Mouse (Mus musculus) hindbrain, embryonic 10.5 days (tissue): ENCODE results near the gene Tpte. TPM values are rescaled to one million over a fixed set of nuclear protein-coding genes. Genes with fewer than 3 reads are reported as not detected.

Experiments used
- DNase-seq: peaks from one replicate; pipeline ENCODE4 v3.0.0-alpha.2; 2017; ENCODE audit warnings: low spot score
- H3K27ac ChIP-seq: fragments of 300-500 bp; sonication (generic); 2 replicates; pipeline ENCODE4 v1.5.1; 2016; ENCODE audit warnings: mild to moderate bottlenecking, moderate library complexity
- H3K27me3 ChIP-seq: fragments of 300-500 bp; sonication (generic); 2 replicates; pipeline ENCODE4 v1.6.1; 2016; ENCODE audit warnings: mild to moderate bottlenecking; ENCODE audit not compliant: poor library complexity, insufficient read depth, severe bottlenecking
- H3K36me3 ChIP-seq: fragments of 300-500 bp; sonication (generic); 2 replicates; pipeline ENCODE4 v1.6.1; 2016; ENCODE audit warnings: mild to moderate bottlenecking, moderate library complexity
- H3K4me1 ChIP-seq: fragments of 300-500 bp; sonication (generic); replicated peaks from 2 replicates; pipeline ENCODE4 v1.6.1; 2016; ENCODE audit warnings: mild to moderate bottlenecking
- H3K4me3 ChIP-seq: fragments of 300-500 bp; sonication (generic); 2 replicates; pipeline ENCODE4 v1.5.1; 2016; ENCODE audit warnings: mild to moderate bottlenecking, moderate library complexity
- H3K9me3 ChIP-seq: fragments of 300-500 bp; sonication (generic); 2 replicates; pipeline ENCODE4 v1.6.1; 2016; ENCODE audit warnings: mild to moderate bottlenecking, moderate library complexity
- WGBS: fragments of 180-500 bp; shearing (Covaris S2); methylation state at CpG from one replicate; pipeline ENCODE4 v1.1.7; 2016; 5-methylcytosine and 5-hydroxymethylcytosine counted together
- polyA plus RNA-seq: library from polyadenylated mRNA; unstranded; fragments of >200 nt; fragmentation: Nextera tagmentation; extraction: Ambion mirVana; gene quantifications from 2 replicates; pipeline ENCODE4 v1.2.1, GENCODE M21; 2016

Tpte gene
- not detected in 2 replicates for polyA plus RNA-seq

GRCm38 (mm10) chr8:22282999-22283491 lies at the start of gene Tpte:
Gene Tpte (plus strand): TSS chr8:22283441.
- Histone ChIP-seq H3K4me1 (no peaks in the 10 kb centered on the region), H3K4me3 (no peak within 1 kb of the TSS), H3K36me3 (no peaks in the 10 kb centered on the region), H3K27me3 (no peaks in the 10 kb centered on the region), H3K27ac (no peak within 1 kb of the TSS), H3K9me3 (no peaks in the 10 kb centered on the region)
- WGBS, result 77% methylated on average over 2 of the region's 2 CpGs
- no peak for DNase-seq

DNA sequence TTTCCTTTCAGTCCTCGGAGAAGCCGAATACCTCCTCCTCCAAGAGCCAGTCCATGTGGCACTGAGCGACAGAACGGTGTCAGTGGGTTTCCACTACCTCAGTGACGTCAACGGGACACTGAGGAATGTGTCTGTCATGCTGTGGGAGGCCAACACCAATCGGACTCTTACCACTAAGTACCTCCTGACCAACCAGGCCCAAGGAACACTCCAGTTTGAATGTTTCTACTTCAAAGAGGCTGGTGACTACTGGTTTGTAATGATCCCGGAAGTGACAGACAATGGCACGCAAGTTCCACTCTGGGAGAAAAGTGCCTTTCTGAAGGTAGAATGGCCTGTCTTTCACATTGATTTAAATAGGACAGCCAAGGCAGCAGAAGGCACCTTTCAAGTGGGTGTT lies 40.3 kb upstream of the Tpte start:
- Histone ChIP-seq H3K9me3 (no peaks in the 10 kb centered on the region), H3K27me3 (no peaks in the 10 kb centered on the region)
- 91% methylated on average over 9 of the region's 9 CpGs for WGBS

GRCm38 (mm10) chr8:22245663-22246062 lies 37.6 kb upstream of the Tpte start:
- WGBS, result 86% methylated on average over 1 of the region's 1 CpGs
- H3K4me3 ChIP-seq, result no peak overlapping the region

More for the DNA sequence above, 40.3 kb upstream of the Tpte start:
- Histone ChIP-seq H3K27ac (no peak overlapping the region), H3K4me3 (no peak overlapping the region), H3K4me1 (no peaks in the 10 kb centered on the region), H3K36me3 (no peaks in the 10 kb centered on the region)
- DNase-seq, result no peak

DNA sequence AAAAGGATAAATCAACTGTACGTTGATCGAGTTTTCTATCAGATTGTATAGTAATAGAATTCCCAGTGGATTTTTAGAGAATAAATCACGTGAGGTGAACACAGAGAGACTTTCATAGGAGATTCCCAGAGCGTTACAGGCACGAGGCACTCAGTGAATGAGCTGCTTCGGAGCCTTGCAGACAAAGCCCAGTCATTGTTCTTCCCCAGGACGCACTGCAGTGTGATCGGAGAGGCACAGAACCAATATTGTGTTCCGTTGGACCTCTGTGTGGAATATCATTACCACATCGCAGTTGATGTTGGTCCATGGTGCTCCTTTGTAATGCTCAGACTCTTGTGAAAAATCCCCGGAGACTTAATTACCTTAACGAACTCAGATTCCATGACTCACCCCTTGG lies 35.3 kb upstream of the Tpte start:
- no peaks in the 10 kb centered on the region for H3K27me3 ChIP-seq
- no peak overlapping the region for H3K27ac ChIP-seq
- no peaks in the 10 kb centered on the region for H3K9me3 ChIP-seq
- H3K36me3 ChIP-seq, result no peaks in the 10 kb centered on the region
- WGBS, result 74% methylated on average over 12 of the region's 12 CpGs
- no peaks in the 10 kb centered on the region for H3K4me1 ChIP-seq
- DNase-seq, result no peak
- no peak overlapping the region for H3K4me3 ChIP-seq

More at GRCm38 (mm10) chr8:22245663-22246062, 37.6 kb upstream of the Tpte start:
- Histone ChIP-seq H3K27me3 (no peaks in the 10 kb centered on the region), H3K4me1 (no peaks in the 10 kb centered on the region), H3K27ac (no peak overlapping the region), H3K9me3 (no peaks in the 10 kb centered on the region), H3K36me3 (no peaks in the 10 kb centered on the region)
- no peak for DNase-seq

DNA sequence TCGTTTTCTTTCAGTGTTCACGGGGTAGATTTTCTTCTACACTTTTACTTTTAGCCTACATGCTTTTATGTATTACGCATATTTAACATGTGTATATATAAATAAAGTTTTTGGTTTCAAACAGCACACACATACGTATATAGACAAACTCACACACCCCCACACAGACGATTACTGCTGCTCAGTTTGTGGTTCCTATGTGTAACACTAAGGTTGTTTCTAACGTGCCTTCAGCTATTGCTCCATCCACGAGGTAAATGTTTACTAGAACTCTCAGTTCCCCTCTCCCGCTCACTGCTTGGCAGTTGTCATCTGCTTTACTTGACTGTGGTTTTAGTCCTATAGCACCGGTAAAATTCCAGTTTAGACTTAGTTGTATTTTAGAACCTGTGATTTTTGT lies 34.2 kb upstream of the Tpte start:
- no peak for DNase-seq
- WGBS, result 88% methylated on average over 9 of the region's 9 CpGs
- no peaks in the 10 kb centered on the region for H3K4me1 ChIP-seq

GRCm38 (mm10) chr8:22258946-22259450 lies 24.2 kb upstream of the Tpte start:
- DNase-seq, result no peak
- H3K9me3 ChIP-seq, result peaks cover 9% of the 10 kb centered on the region
- WGBS, result 82% methylated on average over 18 of the region's 18 CpGs
- H3K36me3 ChIP-seq, result peaks cover 9% of the 10 kb centered on the region; the same call in 1 of the 2 replicates
- H3K4me3 ChIP-seq, result no peak overlapping the region
- no peaks in the 10 kb centered on the region for H3K27me3 ChIP-seq
- H3K4me1 ChIP-seq, result 0 out of 2 replicates have a peak, but pooled peaks cover 6% of the 10 kb centered on the region
- H3K27ac ChIP-seq, result no peak overlapping the region

More for the DNA sequence above, 34.2 kb upstream of the Tpte start:
- H3K9me3 ChIP-seq, result no peaks in the 10 kb centered on the region
- H3K27me3 ChIP-seq, result no peaks in the 10 kb centered on the region
- no peak overlapping the region for H3K4me3 ChIP-seq
- H3K27ac ChIP-seq, result no peak overlapping the region
- H3K36me3 ChIP-seq, result no peaks in the 10 kb centered on the region

DNA sequence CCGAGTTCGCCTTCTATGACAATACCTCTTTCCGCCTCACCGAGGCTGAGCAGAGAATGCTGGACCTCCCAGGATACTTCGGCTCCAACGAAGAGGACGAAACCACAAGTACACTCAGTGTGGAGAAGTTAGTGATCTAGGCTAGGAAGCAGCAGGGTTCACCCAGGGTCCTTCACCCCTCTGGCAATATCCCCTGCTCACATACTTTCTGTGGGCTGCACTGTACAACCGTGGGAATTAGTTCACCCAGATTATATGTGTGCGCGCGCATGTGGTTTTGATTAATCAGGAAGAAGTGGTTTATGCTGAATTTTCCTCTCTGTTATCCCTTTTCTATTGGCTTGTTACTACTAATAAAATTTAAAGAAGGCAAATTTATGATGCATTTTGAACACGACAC lies 23.7 kb upstream of the Tpte start:
- no peak for DNase-seq
- H3K4me1 ChIP-seq, result 0 out of 2 replicates have a peak, but pooled peaks cover 6% of the 10 kb centered on the region
- H3K36me3 ChIP-seq, result peaks cover 9% of the 10 kb centered on the region; the same call in 1 of the 2 replicates
- peaks cover 9% of the 10 kb centered on the region for H3K9me3 ChIP-seq
- H3K27me3 ChIP-seq, result no peaks in the 10 kb centered on the region
- H3K4me3 ChIP-seq, result no peak overlapping the region
- WGBS, result 68% methylated on average over 12 of the region's 12 CpGs
- H3K27ac ChIP-seq, result no peak overlapping the region

DNA sequence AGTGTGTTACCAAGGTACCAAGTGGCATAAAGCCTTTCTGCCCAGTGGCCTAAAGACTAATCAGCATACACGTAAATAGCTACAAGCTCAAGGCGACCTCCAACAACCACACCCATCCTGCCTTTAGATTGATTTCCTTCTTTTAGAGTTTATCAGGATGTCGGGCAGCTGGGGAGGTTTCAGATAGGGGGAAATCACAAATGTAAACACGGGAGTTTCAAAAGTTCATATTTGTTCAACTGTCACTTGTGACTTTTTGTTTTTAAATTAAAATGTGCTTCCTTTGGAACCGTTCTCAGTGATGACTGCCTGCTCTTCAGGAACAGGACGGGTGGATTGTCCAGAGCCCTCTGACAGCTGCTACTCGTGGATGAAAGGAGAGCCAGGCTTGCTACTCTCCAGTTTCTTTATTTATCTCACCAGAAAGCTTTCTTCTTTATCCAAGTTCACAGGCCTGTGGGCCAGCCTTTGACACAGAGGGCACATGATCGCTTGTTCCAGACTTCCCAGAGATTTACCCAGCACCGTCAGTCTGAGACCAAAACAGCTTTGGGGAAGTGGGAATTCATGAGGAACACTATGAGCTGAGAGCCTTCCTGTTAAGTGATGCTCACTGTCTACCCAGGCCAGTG lies 23.0 kb upstream of the Tpte start:
- 60% methylated on average over 9 of the region's 9 CpGs for WGBS
- Histone ChIP-seq H3K36me3 (peaks cover 9% of the 10 kb centered on the region; the same call in 1 of the 2 replicates), H3K4me1 (0 out of 2 replicates have a peak, but pooled peaks cover 6% of the 10 kb centered on the region), H3K4me3 (no peak overlapping the region), H3K9me3 (peaks cover 9% of the 10 kb centered on the region), H3K27ac (no peak overlapping the region), H3K27me3 (no peaks in the 10 kb centered on the region)
- DNase-seq, result no peak

- Histone ChIP-seq H3K27me3 (no peaks in the 10 kb centered on the region), H3K9me3 (peaks cover 9% of the 10 kb centered on the region), H3K4me3 (no peak overlapping the region), H3K36me3 (peaks cover 9% of the 10 kb centered on the region; the same call in 1 of the 2 replicates), H3K4me1 (0 out of 2 replicates have a peak, but pooled peaks cover 6% of the 10 kb centered on the region), H3K27ac (no peak overlapping the region)
- DNase-seq, result no peak
- WGBS, result 90% methylated on average over 3 of the region's 3 CpGs
Measured at GRCm38 (mm10) chr8:22262267-22262666, 21.0 kb upstream of the Tpte start.

- Histone ChIP-seq H3K27me3 (no peaks in the 10 kb centered on the region), H3K36me3 (no peaks in the 10 kb centered on the region), H3K4me3 (no peak overlapping the region), H3K9me3 (no peaks in the 10 kb centered on the region), H3K27ac (no peak overlapping the region), H3K4me1 (0 out of 2 replicates have a peak, but pooled peaks cover 6% of the 10 kb centered on the region)
- no peak for DNase-seq
- 83% methylated on average over 6 of the region's 6 CpGs for WGBS
Measured at GRCm38 (mm10) chr8:22264292-22264691, 18.9 kb upstream of the Tpte start.

- H3K36me3 ChIP-seq, result no peaks in the 10 kb centered on the region
- H3K27ac ChIP-seq, result no peak overlapping the region
- no peaks in the 10 kb centered on the region for H3K9me3 ChIP-seq
- no peak for DNase-seq
- no peak overlapping the region for H3K4me3 ChIP-seq
- H3K27me3 ChIP-seq, result no peaks in the 10 kb centered on the region
- 88% methylated on average over 6 of the region's 6 CpGs for WGBS
- 0 out of 2 replicates have a peak, but pooled peaks cover 6% of the 10 kb centered on the region for H3K4me1 ChIP-seq
Measured at GRCm38 (mm10) chr8:22264787-22265186, 18.5 kb upstream of the Tpte start.

GRCm38 (mm10) chr8:22265194-22265593 lies 18.0 kb upstream of the Tpte start:
- WGBS, result 89% methylated on average over 1 of the region's 1 CpGs
- H3K27me3 ChIP-seq, result no peaks in the 10 kb centered on the region
- 0 out of 2 replicates have a peak, but pooled peaks cover 6% of the 10 kb centered on the region for H3K4me1 ChIP-seq
- H3K9me3 ChIP-seq, result no peaks in the 10 kb centered on the region
- no peaks in the 10 kb centered on the region for H3K36me3 ChIP-seq
- no peak for DNase-seq
- no peak overlapping the region for H3K4me3 ChIP-seq
- H3K27ac ChIP-seq, result no peak overlapping the region

DNA sequence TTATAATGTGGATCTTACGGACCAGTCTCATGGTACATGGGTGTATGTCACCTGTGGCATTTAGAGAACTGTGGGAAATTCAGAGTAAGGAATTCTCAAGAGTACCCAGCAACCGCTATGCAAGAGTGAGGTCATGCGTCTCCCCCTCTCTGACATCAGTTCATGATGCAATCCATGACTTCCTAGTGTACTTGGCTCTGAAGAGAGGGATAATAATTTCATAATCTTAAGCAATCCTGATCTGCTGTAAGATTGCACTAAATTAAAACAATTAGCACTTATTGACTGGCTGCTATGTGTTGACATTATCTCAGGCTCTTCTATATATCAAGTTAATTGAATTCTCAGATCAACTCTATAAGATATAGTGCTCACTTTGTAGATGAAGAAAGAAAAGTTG lies 16.4 kb upstream of the Tpte start:
- no peak overlapping the region for H3K27ac ChIP-seq
- H3K4me1 ChIP-seq, result 0 out of 2 replicates have a peak, but pooled peaks cover 6% of the 10 kb centered on the region
- 88% methylated on average over 3 of the region's 3 CpGs for WGBS
- no peaks in the 10 kb centered on the region for H3K9me3 ChIP-seq
- no peak overlapping the region for H3K4me3 ChIP-seq
- no peak for DNase-seq
- H3K36me3 ChIP-seq, result no peaks in the 10 kb centered on the region
- no peaks in the 10 kb centered on the region for H3K27me3 ChIP-seq
